Mouse (Mus musculus) retina, postnatal 1 day (tissue): ENCODE data around the gene Uqcrh.
A peak's percentile ranks its signal among the peaks of the same experiment; 100 is the strongest.

Experiments
- DNase-seq: peaks from one replicate; pipeline ENCODE4 v3.0.0-alpha.2; 2012

The Uqcrh gene

DNA sequence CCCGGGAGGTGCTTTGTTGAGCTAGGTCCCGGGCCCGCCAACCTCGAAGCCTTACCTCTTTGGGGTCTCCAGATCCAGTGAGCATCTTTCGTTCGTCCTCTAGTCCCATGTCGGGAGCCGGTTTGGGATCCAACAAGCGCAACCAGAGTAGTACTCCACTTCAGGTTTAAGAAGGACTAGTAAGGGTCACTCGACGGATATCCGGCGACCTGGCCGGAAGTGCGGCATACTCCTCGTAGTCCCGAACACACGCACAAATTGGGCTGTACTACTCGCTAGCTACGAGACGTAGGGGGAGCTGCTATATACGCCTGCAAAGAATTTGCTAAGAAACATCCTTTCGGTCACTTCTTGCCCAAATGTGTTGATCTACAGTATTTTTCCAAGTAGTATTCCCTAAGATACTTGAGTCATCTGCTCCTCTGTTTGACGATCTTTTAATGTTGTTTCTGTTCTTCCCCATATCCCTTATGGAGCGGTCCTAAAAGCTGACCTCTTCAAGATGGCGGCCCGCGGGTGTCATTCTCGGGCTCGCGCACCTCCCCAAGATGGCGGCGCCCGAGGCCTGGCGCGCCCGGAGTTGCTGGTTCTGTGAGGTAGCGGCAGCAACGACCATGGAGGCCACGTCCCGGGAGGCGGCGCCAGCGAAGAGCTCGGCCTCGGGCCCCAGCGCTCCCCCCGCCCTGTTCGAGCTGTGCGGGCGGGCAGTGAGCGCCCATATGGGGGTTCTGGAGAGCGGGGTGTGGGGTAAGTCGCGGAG, at the start of gene Uqcrh, which contains the start of gene Lrrc41:
TSS of gene Uqcrh (minus strand) at position 211 of the 760 bp plus-strand sequence.
TSS of gene Lrrc41 (plus strand) at position 409 of the 760 bp plus-strand sequence.
- DNase-seq: peak; percentile 98

DNA sequence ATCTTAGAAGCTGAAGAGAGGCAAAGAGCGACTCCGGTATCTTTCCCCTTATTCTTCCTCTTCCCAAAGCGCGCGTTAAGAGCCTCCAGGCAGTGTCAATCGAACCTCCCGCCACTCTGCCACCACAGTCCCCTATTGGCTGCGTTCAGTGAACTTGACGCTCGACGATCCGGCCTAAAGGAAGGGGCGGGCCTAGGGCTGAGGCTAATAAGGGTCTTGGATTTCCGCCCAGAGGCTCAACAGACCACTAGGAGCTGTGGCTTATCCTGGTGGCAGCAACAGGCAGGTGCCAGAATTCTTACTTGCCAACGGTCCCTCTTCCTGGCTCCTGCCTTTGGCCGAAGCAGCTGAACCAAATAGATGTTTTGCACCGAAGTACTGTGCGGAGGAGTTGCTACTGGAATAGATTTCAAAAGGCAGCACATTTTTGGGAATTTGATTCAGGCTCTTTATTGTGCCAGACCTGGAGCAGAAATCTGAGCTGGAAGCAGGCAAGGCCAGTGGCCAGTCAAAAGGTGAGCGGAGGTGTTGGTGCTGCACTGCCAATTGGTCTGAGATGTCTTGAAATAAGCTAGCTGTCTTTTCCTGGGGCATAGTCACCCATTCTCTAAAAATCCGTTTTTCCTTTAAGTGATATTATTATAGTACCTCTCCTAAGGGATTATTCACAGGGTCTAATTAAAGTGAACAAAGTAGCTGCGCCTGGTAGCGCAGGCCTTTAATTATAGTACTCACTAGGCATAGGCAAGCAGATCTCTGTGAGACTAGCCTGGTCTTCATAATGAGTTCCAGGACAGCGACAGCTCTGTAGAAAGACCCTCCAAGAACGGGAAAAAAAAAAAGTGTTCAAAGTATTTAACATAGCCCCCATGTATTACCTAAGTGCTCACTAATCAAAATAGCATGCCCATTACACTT, 49.0 kb upstream of the Uqcrh start, which contains the start of the genes Rad54l and Pomgnt1:
TSS of gene Rad54l (minus strand) at position 89 of the 918 bp plus-strand sequence.
TSS of gene Pomgnt1 (plus strand) at position 239 of the 918 bp plus-strand sequence.
- DNase-seq: peak; percentile 98

DNA sequence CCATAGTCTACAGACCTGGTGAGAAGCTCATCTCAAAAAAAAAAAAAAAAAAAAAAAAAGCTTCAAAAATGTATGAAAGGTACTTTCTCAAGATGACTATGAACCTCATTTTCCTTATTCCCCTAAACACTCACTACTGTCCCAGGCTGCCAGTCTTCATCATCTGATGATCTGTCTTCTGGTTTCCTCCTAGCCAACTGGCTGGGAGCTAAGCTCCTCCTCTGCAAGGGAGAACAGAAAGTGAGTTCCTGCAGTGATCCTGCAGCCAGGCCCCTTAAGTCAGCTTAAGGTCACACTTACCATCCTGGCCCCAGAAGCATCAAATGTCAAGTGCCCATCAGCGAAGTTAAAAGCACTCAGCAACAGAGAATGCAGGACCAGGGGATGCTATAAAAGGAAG, 47.9 kb upstream of the Uqcrh start:
- DNase-seq: no peak

DNA sequence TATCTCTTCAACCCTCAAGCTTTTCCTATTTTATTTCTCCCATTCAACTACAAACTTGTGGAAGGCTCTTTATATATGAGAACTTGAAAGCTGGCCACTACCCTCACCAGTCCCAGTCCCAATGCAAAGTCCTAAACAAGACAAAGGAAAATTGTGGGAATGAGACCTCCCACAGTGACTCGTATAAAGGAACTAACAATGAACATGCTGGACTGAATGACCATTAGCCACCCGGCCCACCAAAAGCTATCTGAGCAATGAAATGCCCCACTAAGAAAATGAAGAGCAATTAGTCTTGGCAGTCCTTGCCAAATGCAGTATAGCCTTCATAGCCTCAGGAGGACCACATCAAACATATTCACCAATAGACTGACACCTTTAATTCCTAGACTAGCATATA, 36.6 kb upstream of the Uqcrh start:
- peak; percentile 86 for DNase-seq

DNA sequence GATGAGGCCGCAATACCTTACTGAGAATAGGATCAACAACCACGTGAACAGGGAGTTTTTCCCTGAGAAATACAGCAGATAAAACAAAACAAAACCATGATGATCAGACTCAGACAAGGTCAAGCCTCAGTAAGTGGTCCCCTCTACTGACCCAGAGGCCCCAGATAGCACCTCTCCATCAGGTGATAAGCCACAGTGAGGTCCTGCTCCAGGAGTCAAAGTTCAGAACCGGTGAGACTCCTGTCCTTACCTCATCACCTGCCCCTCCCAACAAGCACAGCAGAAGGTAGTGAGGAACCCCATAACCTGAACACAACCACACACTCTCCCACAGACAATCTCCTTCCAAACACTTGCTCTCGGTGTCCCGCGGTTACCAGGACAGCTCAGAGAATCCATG, 35.8 kb upstream of the Uqcrh start:
- DNase-seq: no peak

DNA sequence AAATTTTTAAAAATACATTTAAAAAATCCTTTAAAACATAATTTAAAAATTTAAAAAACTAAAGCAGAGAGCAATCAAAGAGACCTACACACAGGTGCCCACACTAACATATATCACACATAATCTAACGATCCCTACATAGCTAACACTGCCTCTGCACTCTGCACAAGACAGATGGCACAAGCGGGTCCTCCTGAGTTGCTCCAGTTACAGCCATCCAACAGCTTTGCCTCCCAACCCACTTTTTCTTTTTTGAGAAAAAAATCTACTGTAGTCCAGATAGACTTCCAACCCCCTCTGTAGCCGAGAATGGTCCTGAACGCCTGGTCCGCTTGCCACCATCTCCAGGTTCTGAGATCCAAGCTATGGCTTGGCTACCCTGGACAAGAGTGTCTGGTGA, 30.4 kb upstream of the Uqcrh start:
- no peak for DNase-seq

DNA sequence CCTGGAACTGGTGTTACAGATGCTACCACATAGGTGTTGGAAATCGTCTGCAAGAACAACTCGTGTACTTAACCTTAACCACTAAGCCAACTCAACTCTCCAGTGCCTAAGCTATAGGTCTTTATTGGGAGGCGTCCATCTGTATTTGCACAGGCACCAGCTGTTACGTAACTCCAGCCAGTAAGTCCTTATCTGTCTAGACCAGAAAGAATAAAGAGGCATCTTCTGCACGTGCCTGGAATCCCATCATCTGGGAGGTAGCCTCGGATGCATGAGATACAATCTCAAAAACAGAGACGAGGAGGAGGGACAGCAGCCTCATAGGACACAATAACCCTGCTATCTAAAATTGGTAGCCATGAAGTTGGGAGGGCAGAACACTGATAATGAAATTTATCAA, 26.1 kb upstream of the Uqcrh start:
- DNase-seq: no peak

DNA sequence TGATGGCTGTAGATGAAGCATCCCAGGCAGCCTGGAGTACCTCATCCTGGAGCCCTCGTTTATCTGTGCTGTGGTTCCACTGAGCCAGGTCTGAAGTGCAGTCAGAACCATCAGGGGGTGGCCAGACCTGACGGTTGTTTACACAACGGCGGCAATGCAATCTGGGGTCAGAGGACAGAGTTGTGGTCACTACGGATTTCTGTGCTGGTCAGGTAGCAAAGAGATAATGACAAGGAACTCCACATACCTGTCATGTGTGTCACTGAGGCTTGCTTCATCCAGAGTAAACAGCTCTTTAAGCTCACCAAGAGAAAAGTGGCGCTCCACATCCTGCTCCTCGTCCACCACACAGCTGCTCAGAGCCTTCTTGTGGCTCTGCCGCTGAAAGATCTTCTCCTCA, 22.3 kb upstream of the Uqcrh start:
- DNase-seq: no peak

DNA sequence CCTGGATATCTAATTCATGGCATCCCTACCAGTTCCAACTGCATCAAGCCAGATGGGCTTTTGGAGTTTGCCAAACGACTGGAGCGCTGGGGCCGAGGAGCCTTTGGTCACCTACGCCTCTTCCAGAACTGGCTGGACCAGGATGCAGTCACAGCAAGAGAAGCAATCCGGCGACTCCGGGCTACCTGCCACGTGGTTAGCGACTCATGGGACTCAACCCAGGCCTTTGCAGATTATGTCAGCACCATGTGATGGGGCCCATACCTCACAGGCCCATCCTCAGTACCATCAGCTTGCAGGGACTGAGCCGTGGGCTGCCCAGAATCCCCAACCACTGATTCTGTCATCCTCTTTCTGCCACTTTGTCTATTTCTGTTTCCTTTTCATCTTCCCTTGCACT, 21.4 kb upstream of the Uqcrh start:
- DNase-seq: no peak

DNA sequence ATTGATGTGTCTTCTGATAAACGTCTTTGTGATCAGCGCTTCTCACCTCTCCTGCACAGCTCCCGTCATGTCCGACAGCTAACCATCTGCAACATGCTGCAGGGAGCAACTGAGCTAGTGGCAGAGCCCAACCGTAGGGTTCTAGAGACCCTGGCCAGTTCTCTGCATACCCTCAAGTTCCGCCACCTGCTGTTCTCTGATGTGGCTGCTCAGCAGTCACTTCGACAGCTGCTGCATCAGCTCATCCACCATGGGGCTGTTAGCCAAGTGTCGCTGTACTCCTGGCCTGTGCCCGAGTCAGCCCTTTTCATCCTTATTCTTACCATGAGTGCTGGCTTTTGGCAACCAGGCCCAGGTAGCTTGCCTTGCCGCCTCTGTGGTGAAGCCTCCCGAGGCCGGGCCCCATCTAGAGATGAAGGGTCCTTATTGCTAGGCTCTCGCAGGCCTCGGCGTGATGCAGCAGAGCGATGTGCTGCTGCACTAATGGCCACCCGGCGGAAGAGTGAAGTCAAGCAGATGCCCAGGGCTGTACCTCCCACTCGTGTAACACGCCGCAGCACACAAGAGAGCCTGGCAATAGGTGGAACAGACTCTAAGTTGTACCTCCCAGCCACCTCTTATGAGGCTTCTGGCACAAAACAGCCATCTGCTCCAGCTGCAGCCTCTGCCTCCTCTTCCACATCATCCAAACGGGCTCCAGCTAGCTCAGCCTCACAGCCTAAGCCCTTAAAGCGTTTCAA, 13.8 kb upstream of the Uqcrh start:
- DNase-seq: no peak

DNA sequence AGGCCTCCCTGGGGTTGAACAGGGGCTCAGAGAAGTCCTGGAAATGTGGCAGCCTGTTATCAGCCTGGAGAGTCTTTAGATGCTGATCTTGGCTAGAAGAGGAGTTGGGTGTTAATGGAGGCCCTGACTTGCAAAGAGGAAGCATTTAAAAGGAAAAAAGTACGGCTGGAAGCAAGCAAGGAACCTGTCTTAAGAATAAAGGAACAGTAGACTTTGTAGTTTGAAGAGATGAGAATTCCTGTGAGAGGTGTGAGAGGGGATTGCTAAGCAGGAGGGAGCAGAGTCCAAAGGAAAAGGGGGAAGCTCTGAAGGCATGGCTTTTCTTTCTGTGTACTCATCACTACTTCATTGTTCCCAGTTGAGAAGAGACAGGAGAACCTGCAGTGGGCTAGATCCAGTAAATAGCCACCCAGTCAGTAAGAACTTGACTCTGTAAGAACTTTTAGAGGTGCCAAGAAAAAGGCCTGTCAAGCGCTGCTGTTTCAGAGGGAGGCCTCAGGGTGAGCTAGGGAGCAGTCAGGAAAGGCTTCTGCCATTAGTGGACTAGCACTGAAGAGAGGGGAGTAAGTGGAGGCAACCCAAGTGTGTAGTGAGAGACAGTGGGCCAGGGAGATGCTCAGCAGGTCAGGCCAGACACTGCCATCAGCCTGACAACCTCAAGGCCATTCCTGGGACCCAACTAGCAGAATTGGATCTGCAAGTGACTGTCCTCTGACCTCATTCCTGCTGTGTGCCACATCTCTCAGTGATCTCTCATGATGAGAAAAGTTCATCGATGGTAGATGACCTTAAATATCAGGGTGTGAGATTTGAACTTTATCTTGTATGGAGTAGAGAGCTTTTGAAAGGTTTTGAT, 2.6 kb upstream of the Uqcrh start:
- DNase-seq: no peak

DNA sequence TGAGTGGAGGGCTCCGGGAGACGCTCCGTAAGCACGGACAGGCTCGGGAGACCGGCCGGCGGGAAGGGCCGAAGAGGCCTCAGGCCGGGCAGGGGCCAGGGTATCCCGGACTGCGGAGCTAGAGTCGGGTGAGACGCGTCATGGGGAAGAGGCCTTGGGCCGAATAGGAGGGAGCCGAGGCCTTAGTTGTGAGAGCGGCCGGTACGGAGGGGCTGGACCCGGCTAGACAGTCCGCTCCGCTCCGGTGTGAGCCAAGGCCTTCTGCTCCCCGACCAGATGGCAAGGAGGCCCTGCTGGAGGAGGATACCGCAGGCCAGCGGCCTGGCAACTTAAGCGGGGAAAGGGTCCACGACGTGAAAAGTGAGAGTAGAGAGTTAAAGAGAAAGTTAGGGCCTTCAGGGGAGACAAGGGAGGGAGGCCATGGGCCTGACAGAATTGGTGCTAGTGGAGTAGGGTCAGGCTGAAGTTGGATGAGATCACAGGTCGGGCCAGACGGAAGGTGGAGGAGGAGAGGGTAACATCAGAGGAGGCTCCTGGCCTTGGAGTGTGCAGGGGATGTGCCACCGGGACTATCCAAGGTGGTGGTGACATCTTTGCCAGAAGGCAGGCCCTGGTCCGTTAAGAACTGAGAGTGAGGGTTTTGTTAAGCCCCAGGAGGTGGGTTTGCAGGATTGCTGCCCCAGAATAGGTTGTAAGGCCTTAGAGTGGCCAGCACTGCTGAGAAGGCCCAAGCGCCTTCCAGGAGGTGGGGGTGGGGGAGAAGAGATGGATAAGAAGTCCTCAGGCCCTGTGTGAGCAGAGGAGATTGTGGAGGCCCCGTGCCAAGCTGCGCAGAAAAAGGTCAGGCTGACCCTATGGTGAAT, 1.7 kb upstream of the Uqcrh start:
- DNase-seq: peak; percentile 53

DNA sequence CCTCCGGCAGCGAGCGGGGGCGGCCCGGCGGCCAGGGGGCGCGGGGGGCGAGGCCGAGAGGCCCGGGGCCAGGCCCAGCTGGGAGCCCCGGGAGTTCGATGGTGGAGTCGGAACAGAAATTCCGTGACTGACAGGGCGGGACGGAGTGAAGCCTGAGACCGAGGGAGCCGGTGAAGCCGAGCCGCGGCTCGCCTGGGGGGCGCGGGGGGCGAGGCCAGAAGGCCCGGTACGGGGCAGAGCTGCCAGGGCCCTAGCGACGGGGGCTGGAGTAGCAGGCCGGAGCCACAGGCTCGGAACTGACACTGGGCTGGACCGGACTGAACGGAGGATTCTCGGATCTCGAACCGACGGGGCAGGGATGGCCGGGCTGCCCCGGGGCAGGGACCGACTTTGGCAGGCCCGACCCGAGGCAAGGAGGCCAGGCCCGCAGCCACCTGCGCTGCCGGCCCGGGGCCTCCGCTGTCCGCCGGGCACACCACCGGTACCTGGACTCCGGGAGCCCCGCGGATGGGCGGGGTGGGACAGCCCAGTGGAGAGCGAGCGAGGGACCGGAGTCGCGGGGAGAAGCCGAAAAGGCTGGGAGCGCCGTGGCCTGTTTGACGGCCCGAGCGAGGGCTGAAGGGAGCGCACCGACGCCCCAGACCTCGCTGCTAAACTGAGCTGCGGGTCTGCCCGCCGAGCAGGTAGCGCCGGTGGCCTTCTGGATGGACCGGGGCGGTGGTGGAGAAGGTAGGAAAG, 929 bp upstream of the Uqcrh start:
- no peak for DNase-seq

DNA sequence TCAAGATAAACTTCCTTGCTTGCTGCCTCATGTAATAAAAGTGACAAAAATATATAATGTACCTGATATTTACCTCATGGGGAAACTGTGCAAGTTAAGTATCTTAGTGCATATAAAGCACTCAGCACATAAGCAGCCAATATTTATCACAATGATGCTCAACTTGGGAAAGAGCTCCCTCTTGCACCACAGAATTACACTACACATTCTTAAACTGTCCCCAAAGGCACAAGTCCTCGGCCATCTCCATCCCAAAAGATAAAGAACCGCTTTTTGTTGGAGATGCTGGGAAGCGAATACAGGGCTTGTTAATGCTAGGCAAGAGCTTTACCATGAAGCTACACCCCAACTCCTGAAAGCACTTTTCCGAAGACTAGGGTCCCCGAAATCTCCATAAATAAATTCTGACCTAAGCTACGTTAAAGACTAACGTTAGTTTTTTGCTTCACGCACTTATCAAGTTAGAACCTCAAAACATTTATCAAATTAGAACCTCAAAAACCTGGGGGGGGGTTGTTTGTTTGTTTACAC, 661 bp downstream of the Uqcrh start:
- peak; percentile 49 for DNase-seq

DNA sequence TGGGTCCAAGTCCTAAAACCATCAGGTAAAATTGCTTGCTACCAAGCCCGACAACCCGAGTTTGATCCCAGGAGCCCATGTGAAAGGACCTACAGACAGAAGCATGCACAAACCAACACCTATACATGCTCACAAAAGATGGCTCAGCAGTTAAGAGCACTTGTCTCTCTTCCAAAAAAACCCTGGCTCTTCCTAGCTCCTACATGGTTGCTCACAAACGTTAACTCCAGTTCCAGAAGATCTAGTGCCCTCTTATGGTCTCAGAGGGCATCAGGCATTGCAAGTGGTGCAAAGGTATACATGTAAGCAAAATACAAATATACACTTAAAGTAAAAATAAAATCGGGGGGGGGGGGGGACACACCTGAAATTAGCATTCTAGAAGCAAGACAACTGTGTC, 1.7 kb downstream of the Uqcrh start:
- peak; percentile 43 for DNase-seq

DNA sequence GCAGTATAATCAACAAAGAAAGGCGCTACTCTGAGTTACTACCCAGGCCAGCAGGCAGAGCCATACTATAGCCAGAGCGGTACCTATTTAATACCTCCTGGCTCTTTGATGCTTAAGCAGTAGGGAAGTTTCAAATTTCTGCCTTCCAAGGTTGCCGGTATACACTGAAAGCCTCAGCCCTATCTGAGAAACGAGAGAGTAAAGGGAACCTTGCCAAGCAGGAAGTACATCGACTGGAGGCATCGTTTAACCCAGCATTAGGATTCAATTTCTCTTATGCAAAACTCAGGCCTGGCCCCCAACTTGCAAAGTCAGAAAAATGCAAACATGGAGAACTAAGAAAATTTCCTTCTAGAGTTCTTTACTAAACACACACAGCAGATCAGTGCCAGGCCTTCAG, 4.8 kb downstream of the Uqcrh start:
- no peak for DNase-seq

DNA sequence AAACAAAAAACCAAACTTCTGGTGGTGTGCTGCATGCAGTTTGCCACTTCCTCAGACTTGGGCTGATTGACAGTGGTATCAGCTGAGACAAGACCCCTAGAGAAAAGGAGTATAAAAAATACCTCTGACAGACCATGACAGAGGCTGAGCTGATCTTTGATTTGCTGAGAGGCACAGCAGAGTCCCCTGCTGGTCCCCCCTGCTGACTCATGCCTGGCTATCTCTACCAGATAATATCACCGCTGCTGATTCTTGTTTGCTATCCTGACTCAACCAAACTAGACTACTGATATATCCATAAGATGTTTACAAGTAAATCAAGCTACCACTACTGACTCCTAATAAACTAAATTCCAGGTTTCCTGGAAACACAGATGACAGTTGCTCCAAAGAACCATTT, 11.0 kb downstream of the Uqcrh start:
- DNase-seq: no peak

DNA sequence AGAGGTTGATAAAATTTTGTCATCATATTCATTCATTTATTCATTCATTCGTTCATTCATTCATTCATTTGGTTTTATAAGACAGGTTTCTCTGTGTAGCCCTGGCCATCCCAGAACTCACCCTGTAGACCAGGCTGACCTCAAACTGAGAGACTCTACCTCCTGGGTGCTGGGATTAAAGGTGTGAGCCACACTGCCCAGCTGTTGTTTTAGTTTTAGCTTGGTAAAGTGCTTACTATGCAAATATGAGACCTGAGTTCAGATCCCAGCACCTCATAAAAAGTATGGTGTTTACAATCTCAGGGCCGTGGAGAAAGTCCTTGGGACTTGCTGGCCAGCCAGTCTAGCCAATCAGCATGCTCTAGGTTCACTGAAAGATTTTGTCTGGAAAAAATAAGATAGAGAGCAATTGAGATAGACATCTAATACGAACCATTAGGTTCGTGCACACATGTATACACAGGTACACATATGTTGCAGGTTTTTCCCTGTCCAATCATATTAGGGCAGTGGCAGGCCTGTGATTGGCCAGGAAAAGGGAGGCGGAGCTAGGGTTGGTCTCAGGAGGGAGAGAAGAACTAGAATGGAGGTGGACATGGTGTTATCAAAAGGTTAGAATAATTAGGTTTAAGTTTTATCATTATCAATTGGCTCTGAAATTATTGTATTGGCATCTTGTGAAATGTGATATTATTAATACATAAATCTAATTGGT, 15.7 kb downstream of the Uqcrh start:
- DNase-seq: no peak

DNA sequence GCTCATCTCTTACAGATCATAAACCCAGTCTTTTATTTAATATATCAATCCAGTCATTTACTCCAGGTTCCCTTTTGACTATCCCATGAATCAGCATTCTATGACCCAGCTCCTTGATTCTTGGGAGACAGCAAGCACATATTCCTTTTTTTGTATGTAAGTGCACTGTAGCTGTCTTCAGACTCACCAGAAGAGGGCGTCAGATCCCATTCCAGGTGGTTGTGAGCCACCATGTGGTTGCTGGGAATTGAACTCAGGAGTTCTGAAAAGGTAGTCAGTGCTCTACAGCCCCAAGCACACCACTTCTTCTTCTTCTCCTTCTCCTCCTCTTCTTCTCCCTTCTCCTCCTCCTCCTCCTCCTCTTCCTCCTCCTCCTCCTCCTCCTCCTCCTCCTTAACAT, 17.3 kb downstream of the Uqcrh start:
- no peak for DNase-seq
